Mouse (Mus musculus) lung, embryonic 16.5 days (tissue): ENCODE results near the gene Map6. TPM values are rescaled to one million over a fixed set of nuclear protein-coding genes. Genes with fewer than 3 reads are reported as not detected.

ENCODE experiments used
- ATAC-seq: fragments of 200-750 bp; cut with Nextera tagmentation; 2 replicates; pipeline ENCODE4 v1.8.0; 2017; ENCODE audit warnings: low read depth, mild to moderate bottlenecking, moderate library complexity
- H3K27ac ChIP-seq: fragments of 300-500 bp; sonication (generic); 2 replicates; pipeline ENCODE4 v1.5.1; 2014; ENCODE audit warnings: mild to moderate bottlenecking, control low read depth, low read length
- H3K27me3 ChIP-seq: fragments of 300-500 bp; sonication (generic); 2 replicates; pipeline ENCODE4 v1.6.1; 2014; ENCODE audit warnings: low read depth, low read length, mixed read lengths; ENCODE audit not compliant: control insufficient read depth, insufficient read depth
- H3K36me3 ChIP-seq: fragments of 300-500 bp; sonication (generic); 2 replicates; pipeline ENCODE4 v1.6.1; 2014; ENCODE audit warnings: low read length; ENCODE audit not compliant: control insufficient read depth, insufficient read depth
- H3K4me1 ChIP-seq: fragments of 300-500 bp; sonication (generic); replicated peaks from 2 replicates; pipeline ENCODE4 v1.6.1; 2014; ENCODE audit warnings: low read length, mixed read lengths; ENCODE audit not compliant: control insufficient read depth, insufficient read depth
- H3K4me2 ChIP-seq: fragments of 300-500 bp; sonication (generic); 2 replicates; pipeline ENCODE4 v1.6.1; 2014; ENCODE audit warnings: low read depth, low read length, control low read depth
- H3K4me3 ChIP-seq: fragments of 300-500 bp; sonication (generic); 2 replicates; pipeline ENCODE4 v1.5.1; 2014; ENCODE audit warnings: mild to moderate bottlenecking, low read length, control low read depth
- H3K9ac ChIP-seq: fragments of 300-500 bp; sonication (generic); 2 replicates; pipeline ENCODE4 v1.6.1; 2014; ENCODE audit warnings: low read length, control low read depth
- H3K9me3 ChIP-seq: fragments of 300-500 bp; sonication (generic); 2 replicates; pipeline ENCODE4 v1.6.1; 2016; ENCODE audit warnings: low read length; ENCODE audit not compliant: control insufficient read depth
- WGBS: fragments of 180-500 bp; shearing (Covaris S2); extraction: QIAGEN DNeasy Blood & Tissue Kit; methylation state at CpG from one replicate; pipeline ENCODE4 v1.1.7; 2014; 5-methylcytosine and 5-hydroxymethylcytosine counted together
- polyA plus RNA-seq: library from polyadenylated mRNA; unstranded; fragments of >200 nt; fragmentation: Nextera tagmentation; extraction: Ambion mirVana; gene quantifications from 2 replicates; pipeline ENCODE4 v1.2.1, GENCODE M21; 2015

Gene Map6
- polyA plus RNA-seq, 1 experiment from 2014 or later, result 3.0 TPM

- no peaks in the 10 kb centered on the region for H3K27me3 ChIP-seq
- no peak for ATAC-seq
- H3K4me2 ChIP-seq, result no peak overlapping the region
- H3K36me3 ChIP-seq, result no peaks in the 10 kb centered on the region
- peaks cover 7% of the 10 kb centered on the region for H3K4me1 ChIP-seq
- H3K9me3 ChIP-seq, result no peaks in the 10 kb centered on the region
- H3K4me3 ChIP-seq, result no peak overlapping the region
- WGBS, result 33% methylated on average over 3 of the region's 3 CpGs
- no peak overlapping the region for H3K27ac ChIP-seq
- no peak overlapping the region for H3K9ac ChIP-seq
Observed at GRCm38 (mm10) chr7:99300650-99301175, 33.5 kb downstream of the Map6 start.

DNA sequence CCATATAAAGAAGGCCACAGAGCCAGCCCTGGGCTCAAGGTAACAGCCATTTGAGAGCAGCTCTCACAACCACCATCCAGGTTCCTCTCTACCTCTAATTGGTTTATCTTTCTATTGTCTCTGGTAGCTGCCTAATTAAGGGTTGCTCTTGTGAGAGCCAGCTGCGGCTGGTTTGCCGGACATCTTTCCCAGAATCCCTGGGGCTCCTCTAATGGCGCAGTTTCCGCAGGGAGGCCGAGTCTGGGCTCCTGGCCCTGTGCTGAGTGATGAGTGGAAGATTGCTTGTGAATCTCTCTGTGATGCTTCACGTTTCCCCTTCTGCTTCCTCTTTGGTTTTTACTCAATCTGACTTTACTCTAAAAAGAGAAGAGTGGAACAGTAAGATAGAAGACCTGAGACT, 36.8 kb downstream of the Map6 start:
- Histone ChIP-seq H3K4me2 (no peak overlapping the region), H3K9me3 (no peaks in the 10 kb centered on the region), H3K4me1 (peaks cover 9% of the 10 kb centered on the region), H3K9ac (no peak overlapping the region), H3K27ac (no peak overlapping the region), H3K27me3 (no peaks in the 10 kb centered on the region), H3K4me3 (no peak overlapping the region), H3K36me3 (no peaks in the 10 kb centered on the region)
- 69% methylated on average over 6 of the region's 6 CpGs for WGBS
- no peak for ATAC-seq

DNA sequence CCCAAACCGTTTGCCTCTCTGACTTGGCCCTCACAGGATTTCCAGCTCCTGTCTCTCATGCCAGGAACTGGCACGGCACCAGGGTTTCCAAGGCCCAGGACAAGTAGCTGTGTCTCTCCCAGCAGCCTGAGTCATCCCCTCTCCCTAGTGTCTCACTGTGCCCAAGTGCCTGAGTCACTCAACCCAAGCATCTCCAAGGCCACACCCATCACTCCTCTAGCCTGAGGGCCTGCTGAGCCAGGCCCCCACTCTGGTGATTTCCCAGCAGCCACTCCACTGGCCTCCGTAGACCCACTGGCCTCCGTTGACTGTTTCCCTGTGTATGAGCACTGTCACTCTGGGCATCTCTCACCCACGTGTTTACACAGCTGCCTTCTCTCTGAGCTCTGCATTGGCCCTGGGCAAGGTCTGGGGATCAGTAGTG, 37.7 kb downstream of the Map6 start:
- ATAC-seq, result peak; percentile 87
- H3K27ac ChIP-seq, result no peak overlapping the region
- no peaks in the 10 kb centered on the region for H3K9me3 ChIP-seq
- H3K4me1 ChIP-seq, result peaks cover 9% of the 10 kb centered on the region
- H3K36me3 ChIP-seq, result no peaks in the 10 kb centered on the region
- H3K9ac ChIP-seq, result no peak overlapping the region
- no peak overlapping the region for H3K4me2 ChIP-seq
- no peak overlapping the region for H3K4me3 ChIP-seq
- WGBS, result 25% methylated on average over 5 of the region's 5 CpGs
- no peaks in the 10 kb centered on the region for H3K27me3 ChIP-seq

DNA sequence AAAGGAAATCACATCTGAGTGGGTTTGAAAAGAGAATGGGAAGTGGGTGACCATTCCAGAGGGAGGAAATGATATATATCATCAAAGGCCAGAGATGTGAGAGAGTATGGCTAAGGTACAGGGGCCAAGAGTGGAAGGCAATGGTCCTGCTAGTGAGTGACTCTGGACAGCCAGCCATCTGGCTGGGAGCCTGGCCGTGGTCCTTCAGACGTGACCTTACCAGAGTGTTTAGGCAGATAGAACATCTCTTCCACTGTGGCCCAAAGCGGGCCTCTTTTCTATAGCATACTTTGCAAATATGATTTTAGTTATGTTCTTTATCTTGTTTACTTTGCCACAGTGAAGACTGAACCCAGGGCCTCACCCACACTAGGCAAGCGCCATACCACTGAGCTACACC, 38.4 kb downstream of the Map6 start:
- no peak overlapping the region for H3K9ac ChIP-seq
- WGBS, result 63% methylated on average over 4 of the region's 4 CpGs
- peaks cover 9% of the 10 kb centered on the region for H3K4me1 ChIP-seq
- no peak overlapping the region for H3K4me2 ChIP-seq
- ATAC-seq, result no peak
- H3K27me3 ChIP-seq, result no peaks in the 10 kb centered on the region
- H3K4me3 ChIP-seq, result no peak overlapping the region
- no peak overlapping the region for H3K27ac ChIP-seq
- H3K9me3 ChIP-seq, result no peaks in the 10 kb centered on the region
- no peaks in the 10 kb centered on the region for H3K36me3 ChIP-seq

- no peak overlapping the region for H3K27ac ChIP-seq
- no peak overlapping the region for H3K4me3 ChIP-seq
- no peak overlapping the region for H3K9ac ChIP-seq
- H3K27me3 ChIP-seq, result no peaks in the 10 kb centered on the region
- H3K4me1 ChIP-seq, result peaks cover 12% of the 10 kb centered on the region
- H3K36me3 ChIP-seq, result no peaks in the 10 kb centered on the region
- 48% methylated on average over 3 of the region's 3 CpGs for WGBS
- no peak overlapping the region for H3K4me2 ChIP-seq
- H3K9me3 ChIP-seq, result no peaks in the 10 kb centered on the region
- no peak for ATAC-seq
Observed at GRCm38 (mm10) chr7:99306640-99307039, 39.4 kb downstream of the Map6 start.

DNA sequence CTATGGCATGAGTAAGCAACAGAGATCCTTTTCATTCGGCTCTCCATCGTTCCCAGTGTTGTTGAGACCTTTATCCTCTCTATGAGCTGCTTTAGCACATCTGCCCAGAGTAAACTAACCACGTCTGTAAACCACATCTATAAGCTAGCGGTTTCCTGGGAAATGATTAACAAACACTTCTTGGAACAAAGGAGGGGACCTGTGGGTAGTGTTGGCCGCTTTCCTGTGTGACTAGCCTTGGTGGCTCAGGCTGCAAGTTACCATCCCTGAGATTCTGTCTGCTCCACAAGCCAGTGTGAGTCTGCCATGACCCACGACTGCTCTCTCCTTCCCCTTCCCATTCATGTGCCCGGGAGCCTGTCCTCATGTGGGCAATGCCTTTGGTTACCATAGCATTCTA, 44.2 kb downstream of the Map6 start:
- Histone ChIP-seq H3K27ac (no peak overlapping the region), H3K27me3 (no peaks in the 10 kb centered on the region), H3K4me1 (peaks cover 26% of the 10 kb centered on the region), H3K4me2 (no peak overlapping the region), H3K4me3 (no peak overlapping the region), H3K9me3 (no peaks in the 10 kb centered on the region), H3K36me3 (no peaks in the 10 kb centered on the region), H3K9ac (no peak overlapping the region)
- WGBS, result 38% methylated on average over 7 of the region's 7 CpGs
- no peak for ATAC-seq

GRCm38 (mm10) chr7:99312058-99312457, 44.8 kb downstream of the Map6 start:
- Histone ChIP-seq H3K9ac (no peak overlapping the region), H3K4me1 (peaks cover 26% of the 10 kb centered on the region), H3K27ac (no peak overlapping the region), H3K9me3 (no peaks in the 10 kb centered on the region), H3K27me3 (no peaks in the 10 kb centered on the region), H3K4me3 (no peak overlapping the region), H3K4me2 (no peak overlapping the region), H3K36me3 (no peaks in the 10 kb centered on the region)
- ATAC-seq, result no peak
- WGBS, result 57% methylated on average over 4 of the region's 4 CpGs

DNA sequence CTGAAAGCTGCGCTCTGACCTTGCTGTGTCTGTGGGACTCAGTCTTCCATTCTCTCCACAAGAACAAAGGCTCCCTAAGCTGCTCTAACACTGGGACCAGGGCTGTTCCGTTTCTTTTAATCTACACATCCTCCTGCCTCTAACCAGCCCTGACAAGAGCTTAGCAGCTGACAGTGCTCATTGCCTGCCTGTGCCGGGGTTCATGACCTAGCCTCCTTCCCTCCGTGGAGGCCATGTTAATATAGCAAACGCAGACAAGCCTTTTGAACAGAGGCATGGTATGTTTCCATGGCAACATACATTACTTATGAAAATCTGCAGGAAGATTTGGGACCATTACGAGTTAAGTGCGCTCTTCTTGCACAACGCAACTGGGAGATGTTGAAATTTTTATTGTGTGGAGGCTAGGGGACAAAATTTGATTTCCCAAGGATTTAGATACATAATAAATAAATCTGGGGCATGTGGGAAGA, 45.5 kb downstream of the Map6 start:
- ATAC-seq, result peak; percentile 85
- H3K4me2 ChIP-seq, result no peak overlapping the region
- H3K27me3 ChIP-seq, result no peaks in the 10 kb centered on the region
- no peaks in the 10 kb centered on the region for H3K9me3 ChIP-seq
- no peak overlapping the region for H3K9ac ChIP-seq
- H3K36me3 ChIP-seq, result no peaks in the 10 kb centered on the region
- 21% methylated on average over 8 of the region's 8 CpGs for WGBS
- H3K27ac ChIP-seq, result no peak overlapping the region
- no peak overlapping the region for H3K4me3 ChIP-seq
- peaks cover 26% of the 10 kb centered on the region for H3K4me1 ChIP-seq

DNA sequence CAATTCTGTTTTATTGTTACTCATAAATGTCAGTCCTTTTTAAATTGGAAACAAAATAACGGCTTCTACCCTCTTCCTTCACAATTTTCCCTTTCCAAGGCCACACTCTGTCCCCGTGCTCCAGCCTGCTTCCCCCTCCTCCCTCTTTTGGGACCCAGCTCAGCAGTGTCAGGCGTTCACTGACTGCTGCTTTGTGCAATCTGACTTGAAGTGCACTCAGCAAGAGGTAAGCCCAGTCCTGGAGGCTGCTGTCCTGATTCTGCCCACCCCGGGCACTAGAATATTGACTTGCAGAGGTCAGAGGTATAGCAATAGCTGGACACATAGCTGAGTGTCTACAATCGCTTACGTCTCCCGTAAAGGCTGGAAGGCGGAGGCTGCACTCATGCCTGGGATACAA, 46.0 kb downstream of the Map6 start:
- H3K4me2 ChIP-seq, result no peak overlapping the region
- H3K9me3 ChIP-seq, result no peaks in the 10 kb centered on the region
- 0 out of 2 replicates have a peak, but pooled peaks have one; percentile 27 for ATAC-seq
- no peaks in the 10 kb centered on the region for H3K36me3 ChIP-seq
- H3K27ac ChIP-seq, result no peak overlapping the region
- 55% methylated on average over 8 of the region's 8 CpGs for whole genome bisulfite sequencing
- no peak overlapping the region for H3K9ac ChIP-seq
- H3K4me1 ChIP-seq, result peaks cover 26% of the 10 kb centered on the region
- H3K27me3 ChIP-seq, result no peaks in the 10 kb centered on the region
- H3K4me3 ChIP-seq, result no peak overlapping the region

DNA sequence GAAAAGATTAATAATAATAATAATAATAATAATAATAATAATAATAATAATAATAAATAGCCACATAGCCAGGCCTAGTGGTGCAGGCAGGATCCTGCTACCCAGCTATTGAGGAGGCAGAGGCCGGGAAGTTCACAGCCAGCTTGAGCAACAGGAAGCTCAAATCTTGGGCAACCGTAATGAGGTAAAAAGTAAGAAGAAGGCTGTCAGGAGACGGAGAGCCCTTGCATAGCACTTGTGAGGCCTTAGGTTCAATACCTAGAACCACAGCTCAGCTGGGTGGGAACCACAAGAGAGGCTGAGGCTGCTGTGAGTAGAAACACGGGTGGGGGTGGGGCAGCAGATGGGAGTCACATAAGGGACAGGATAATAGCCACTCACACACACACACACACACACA, 47.3 kb downstream of the Map6 start:
- H3K27me3 ChIP-seq, result no peaks in the 10 kb centered on the region
- H3K4me3 ChIP-seq, result no peak overlapping the region
- no peaks in the 10 kb centered on the region for H3K9me3 ChIP-seq
- no peaks in the 10 kb centered on the region for H3K36me3 ChIP-seq
- 73% methylated on average over 4 of the region's 4 CpGs for WGBS
- H3K4me2 ChIP-seq, result no peak overlapping the region
- peaks cover 28% of the 10 kb centered on the region for H3K4me1 ChIP-seq
- H3K27ac ChIP-seq, result no peak overlapping the region
- ATAC-seq, result no peak
- H3K9ac ChIP-seq, result no peak overlapping the region
